Mouse (Mus musculus): ENCODE data around the gene Esd.

- TF ChIP-seq POLR2A (IDR thresholded peaks at IDR 0.05; ENCODE audit: control insufficient read depth, low read depth, low read length) = no peak
- TF ChIP-seq CTCF (IDR thresholded peaks at IDR 0.05; ENCODE audit: control insufficient read depth, insufficient read depth, insufficient replicate concordance, low read depth, low read length) = no peak
Measured at GRCm38 (mm10) chr14:74696766-74697165, 35.3 kb upstream of the Esd start.

Measured in testis, adult 2 months (tissue).